Mouse (Mus musculus) testis, adult 2 months (tissue): ENCODE measurements around the gene Klrb1a. TPM values are rescaled to one million over a fixed set of nuclear protein-coding genes. Genes with fewer than 3 reads are reported as not detected.
"Not testable (repeated sequence)": the region's sequence is repeated elsewhere in the genome, so short reads cannot be mapped to it uniquely, and the experiment has no call there.

Experiments
- H3K27ac ChIP-seq: fragments of 200-500 bp; 2 replicates; pipeline ENCODE4 v1.5.1; 2012; ENCODE audit warnings: low read depth, low read length; ENCODE audit not compliant: control insufficient read depth, insufficient read depth
- H3K27me3 ChIP-seq: fragments of 200-500 bp; 2 replicates; pipeline ENCODE4 v1.6.1; 2012; ENCODE audit warnings: mild to moderate bottlenecking, low read length, moderate library complexity; ENCODE audit not compliant: control insufficient read depth, insufficient read depth
- H3K36me3 ChIP-seq: fragments of 200-500 bp; 2 replicates; pipeline ENCODE4 v1.6.1; 2012; ENCODE audit warnings: mild to moderate bottlenecking, low read length; ENCODE audit not compliant: control insufficient read depth, insufficient read depth
- H3K4me1 ChIP-seq: fragments of 200-500 bp; 2 replicates; pipeline ENCODE4 v1.6.1; 2012; ENCODE audit warnings: low read length; ENCODE audit not compliant: control insufficient read depth, insufficient read depth
- H3K4me3 ChIP-seq: fragments of 200-500 bp; 2 replicates; pipeline ENCODE4 v1.5.1; 2012; ENCODE audit warnings: low read depth, mild to moderate bottlenecking, low read length, moderate library complexity, mixed read lengths; ENCODE audit not compliant: control insufficient read depth
- CTCF ChIP-seq: fragments of 200-500 bp; IDR thresholded peaks from 2 replicates; pipeline ENCODE4 v1.5.1; 2012; ENCODE audit warnings: low read depth, mild to moderate bottlenecking, inconsistent platforms, low read length, moderate library complexity; ENCODE audit not compliant: control insufficient read depth, insufficient read depth, insufficient replicate concordance
- POLR2A ChIP-seq: fragments of 200-500 bp; IDR thresholded peaks from 2 replicates; pipeline ENCODE4 v1.6.1; 2012; ENCODE audit warnings: low read depth, mild to moderate bottlenecking, inconsistent platforms, low read length, moderate library complexity; ENCODE audit not compliant: control insufficient read depth
- polyA plus RNA-seq: library from polyadenylated mRNA; depleted of rRNA; stranded (reverse); fragments of >200 nt; gene quantifications from 2 replicates; pipeline ENCODE4 v1.2.3, GENCODE M21; 2012

Klrb1a gene
- polyA plus RNA-seq, 1 experiment, result 0.19 TPM

- H3K4me3 ChIP-seq, result no peak overlapping the region
- H3K36me3 ChIP-seq, result no peaks in the 10 kb centered on the region
- no peak overlapping the region for H3K27ac ChIP-seq
- no peaks in the 10 kb centered on the region for H3K27me3 ChIP-seq
- TF ChIP-seq CTCF (no peak), POLR2A (no peak)
- no peaks in the 10 kb centered on the region for H3K4me1 ChIP-seq
Observed at GRCm38 (mm10) chr6:128643999-128644398, 20.7 kb upstream of the Klrb1a start.

GRCm38 (mm10) chr6:128641116-128641716, 17.9 kb upstream of the Klrb1a start:
- TF ChIP-seq POLR2A (no peak), CTCF (no peak)

GRCm38 (mm10) chr6:128640673-128641072, 17.3 kb upstream of the Klrb1a start:
- Histone ChIP-seq H3K27me3 (no peaks in the 10 kb centered on the region), H3K4me1 (no peaks in the 10 kb centered on the region), H3K4me3 (no peak overlapping the region), H3K36me3 (no peaks in the 10 kb centered on the region), H3K27ac (no peak overlapping the region)
- TF ChIP-seq POLR2A, result no peak
- no peak for TF ChIP-seq CTCF

More at GRCm38 (mm10) chr6:128641116-128641716, 17.9 kb upstream of the Klrb1a start:
- Histone ChIP-seq H3K36me3 (no peaks in the 10 kb centered on the region), H3K27ac (no peak overlapping the region), H3K4me1 (no peaks in the 10 kb centered on the region), H3K27me3 (no peaks in the 10 kb centered on the region), H3K4me3 (no peak overlapping the region)

GRCm38 (mm10) chr6:128630912-128631905, 7.9 kb upstream of the Klrb1a start:
- not testable (repeated sequence) for H3K4me3 ChIP-seq, H3K36me3 ChIP-seq, H3K27me3 ChIP-seq, H3K27ac ChIP-seq, H3K4me1 ChIP-seq

- H3K27ac ChIP-seq, H3K27me3 ChIP-seq, H3K4me1 ChIP-seq, H3K4me3 ChIP-seq, H3K36me3 ChIP-seq: not testable (repeated sequence)
- TF ChIP-seq CTCF, result peak; percentile 25; the same call in 1 of the 2 replicates
Observed at GRCm38 (mm10) chr6:128629771-128630739, 6.7 kb upstream of the Klrb1a start.

- H3K27ac ChIP-seq, H3K27me3 ChIP-seq, H3K4me3 ChIP-seq, H3K36me3 ChIP-seq, H3K4me1 ChIP-seq: not testable (repeated sequence)
Observed at GRCm38 (mm10) chr6:128625246-128625645, 1.9 kb upstream of the Klrb1a start.

- TF ChIP-seq POLR2A (no peak), CTCF (no peak)
- Histone ChIP-seq H3K27me3 (no peaks in the 10 kb centered on the region), H3K4me3 (no peak overlapping the region), H3K4me1 (no peaks in the 10 kb centered on the region), H3K27ac (no peak overlapping the region), H3K36me3 (no peaks in the 10 kb centered on the region)
Observed at GRCm38 (mm10) chr6:128624425-128624824, 1.1 kb upstream of the Klrb1a start.
